Mouse (Mus musculus) embryonic facial prominence, embryonic 10.5 days (tissue): Measurements from ENCODE around the gene Gm10382. TPM values are rescaled to one million over a fixed set of nuclear protein-coding genes. Genes with fewer than 3 reads are reported as not detected.
A peak's percentile ranks its signal among the peaks of the same experiment; 100 is the strongest.
"Not testable (repeated sequence)": the region's sequence is repeated elsewhere in the genome, so short reads cannot be mapped to it uniquely, and the experiment has no call there.

Source experiments
- DNase-seq: peaks from one replicate; pipeline ENCODE4 v3.0.0-alpha.2; 2017; ENCODE audit warnings: low spot score
- H3K27ac ChIP-seq: fragments of 300-500 bp; sonication (generic); replicated peaks from 2 replicates; pipeline ENCODE4 v1.5.1; 2016; ENCODE audit warnings: mild to moderate bottlenecking
- H3K27me3 ChIP-seq: fragments of 300-500 bp; sonication (generic); replicated peaks from 2 replicates; pipeline ENCODE4 v1.6.1; 2016; ENCODE audit warnings: low read depth, mild to moderate bottlenecking; ENCODE audit not compliant: poor library complexity, severe bottlenecking
- H3K36me3 ChIP-seq: fragments of 300-500 bp; sonication (generic); replicated peaks from 2 replicates; pipeline ENCODE4 v1.6.1; 2016; ENCODE audit warnings: mild to moderate bottlenecking, moderate library complexity
- H3K4me1 ChIP-seq: fragments of 300-500 bp; sonication (generic); 2 replicates; pipeline ENCODE4 v1.6.1; 2016
- H3K4me3 ChIP-seq: fragments of 300-500 bp; sonication (generic); 2 replicates; pipeline ENCODE4 v1.5.1; 2016; ENCODE audit warnings: mild to moderate bottlenecking, moderate library complexity
- H3K9me3 ChIP-seq: fragments of 300-500 bp; sonication (generic); 2 replicates; pipeline ENCODE4 v1.6.1; 2016; ENCODE audit warnings: mild to moderate bottlenecking
- WGBS: fragments of 180-500 bp; shearing (Covaris S2); methylation state at CpG from one replicate; pipeline ENCODE4 v1.1.7; 2016; 5-methylcytosine and 5-hydroxymethylcytosine counted together
- polyA plus RNA-seq: library from polyadenylated mRNA; unstranded; fragments of >200 nt; fragmentation: Nextera tagmentation; extraction: Ambion mirVana; gene quantifications from 2 replicates; pipeline ENCODE4 v1.2.1, GENCODE M21; 2016

Gm10382 gene
- polyA plus RNA-seq, 1 experiment from 2014 or later = 0.60 TPM

DNA sequence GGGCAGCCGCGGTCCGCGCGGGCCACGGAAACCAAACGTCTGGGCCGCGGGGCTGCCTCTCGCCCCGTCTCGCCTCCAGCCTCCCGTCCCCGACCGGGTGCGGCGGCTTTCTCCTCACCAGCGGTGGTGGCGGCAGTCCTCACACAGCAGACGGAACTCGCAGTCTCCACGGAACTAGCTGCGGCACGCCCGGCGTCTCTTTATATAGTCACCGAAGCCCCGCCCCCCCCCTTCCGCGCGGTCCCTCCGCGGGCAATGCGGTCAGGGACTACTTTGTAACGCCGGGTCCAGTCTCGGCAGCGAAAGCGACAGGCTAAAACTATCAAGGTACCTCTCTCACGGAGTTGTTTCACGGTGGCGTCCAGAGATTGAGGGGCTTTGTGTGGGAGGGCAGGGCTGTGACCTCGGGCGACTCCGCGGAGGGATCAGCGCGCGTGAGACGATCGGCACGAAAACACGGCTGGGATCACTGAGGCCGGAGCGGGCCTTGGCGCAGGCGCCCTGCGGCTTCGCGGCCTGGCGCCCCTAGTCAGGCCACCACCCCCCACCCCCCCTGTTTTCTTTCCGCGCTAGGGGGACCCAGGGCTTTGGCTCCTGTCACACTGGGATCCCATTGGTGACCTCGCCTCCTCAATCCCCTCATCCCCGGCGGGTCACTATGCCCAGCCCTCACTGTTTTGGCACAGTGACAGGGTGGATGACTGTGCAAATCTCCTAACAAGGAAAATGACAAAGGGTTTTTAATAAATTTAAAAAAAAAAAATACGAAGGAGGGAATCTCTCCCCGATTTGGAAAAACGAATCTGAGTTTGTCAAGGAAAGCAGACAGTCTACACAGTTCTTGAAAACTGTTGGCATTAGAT is 688 bp downstream of the Gm10382 start, which contains the start of gene Ubc:
Ubc (minus strand) TSS at position 624 of the 863 bp plus-strand sequence.
- WGBS = 2% methylated on average over 69 of the region's 69 CpGs
- Histone ChIP-seq H3K4me1 (peaks cover 34% of the 10 kb centered on the region), H3K4me3 (peak within 1 kb of the TSS; percentile 99), H3K27me3 (no peaks in the 10 kb centered on the region), H3K27ac (peak within 1 kb of the TSS; percentile 99), H3K36me3 (peaks cover 26% of the 10 kb centered on the region), H3K9me3 (no peaks in the 10 kb centered on the region)
- DNase-seq = peak; percentile 91

DNA sequence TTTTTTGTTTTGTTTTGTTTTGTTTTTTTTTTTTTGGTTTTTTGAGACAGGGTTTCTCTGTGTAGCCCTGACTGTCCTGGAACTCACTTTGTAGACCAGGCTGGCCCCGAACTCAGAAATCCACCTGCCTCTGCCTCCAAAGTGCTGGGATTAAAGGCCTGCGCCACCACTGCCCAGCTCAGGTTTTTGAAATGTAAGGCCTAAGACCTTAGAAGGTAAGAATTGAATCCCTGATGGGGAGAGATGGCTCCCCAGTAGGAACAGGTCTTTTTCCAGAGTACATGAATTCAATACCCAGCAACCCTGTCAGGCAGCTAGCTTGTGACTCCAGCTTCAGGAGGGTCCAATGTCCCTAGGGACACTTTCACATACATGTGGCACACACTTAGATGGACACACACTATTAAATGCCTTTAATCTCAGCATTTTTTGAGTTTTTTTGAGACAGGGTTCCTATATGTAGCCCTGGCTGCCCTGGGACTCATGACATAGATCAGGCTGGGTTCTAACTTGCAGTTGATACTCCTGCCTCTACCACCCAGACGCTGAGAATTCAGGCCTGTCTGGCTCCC is 1.9 kb downstream of the Gm10382 start:
- DNase-seq = no peak
- Histone ChIP-seq H3K27ac (peak overlapping the region; percentile 54; the same call in 1 of the 2 replicates), H3K4me1 (peaks cover 40% of the 10 kb centered on the region), H3K9me3 (no peaks in the 10 kb centered on the region), H3K27me3 (no peaks in the 10 kb centered on the region), H3K36me3 (peaks cover 14% of the 10 kb centered on the region), H3K4me3 (no peak overlapping the region)
- 91% methylated on average over 3 of the region's 3 CpGs for WGBS

DNA sequence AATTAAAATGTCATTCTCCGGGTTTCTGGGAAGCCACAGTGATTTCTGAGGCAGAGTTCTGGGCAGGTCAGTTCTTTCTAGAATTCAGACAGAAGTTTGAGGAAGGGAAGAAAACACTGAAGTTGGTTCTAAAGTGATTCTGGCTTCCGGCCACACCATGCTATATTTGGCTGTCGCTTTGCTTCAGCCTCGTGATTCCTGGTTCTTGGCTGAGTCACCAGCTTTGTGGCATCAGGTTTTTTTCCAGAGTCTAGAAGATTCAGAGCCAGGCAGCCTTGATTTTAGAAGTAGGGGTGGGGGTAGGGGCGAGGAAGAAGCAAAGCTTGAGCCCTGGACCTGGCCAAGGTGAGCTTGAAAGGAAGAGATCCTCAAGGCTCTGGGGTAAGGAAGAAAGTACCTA is 2.5 kb downstream of the Gm10382 start:
- no peaks in the 10 kb centered on the region for H3K27me3 ChIP-seq
- H3K36me3 ChIP-seq = peaks cover 13% of the 10 kb centered on the region
- DNase-seq = no peak
- WGBS = 89% methylated on average over 5 of the region's 5 CpGs
- H3K9me3 ChIP-seq = no peaks in the 10 kb centered on the region
- H3K4me1 ChIP-seq = peaks cover 40% of the 10 kb centered on the region
- peak overlapping the region; percentile 40 for H3K27ac ChIP-seq
- H3K4me3 ChIP-seq = no peak overlapping the region

DNA sequence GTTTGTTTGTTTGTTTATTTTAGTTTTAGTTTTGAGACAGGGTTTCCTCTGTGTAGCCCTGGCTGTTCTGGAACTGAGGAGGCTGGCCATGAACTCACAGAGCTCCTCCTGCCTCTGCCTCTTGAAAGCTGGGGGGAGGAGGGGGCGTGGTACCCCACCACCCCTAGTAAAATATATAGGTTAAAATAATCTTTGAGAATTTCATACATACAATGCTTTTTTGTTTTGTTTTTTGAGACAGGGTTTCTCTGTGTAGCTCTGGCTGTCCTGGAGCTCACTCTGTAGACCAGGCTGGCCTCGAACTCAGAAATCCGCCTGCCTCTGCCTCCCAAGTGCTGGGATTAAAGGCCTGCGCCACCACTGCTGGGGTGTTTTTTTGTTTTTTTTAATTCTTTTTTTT is 3.1 kb downstream of the Gm10382 start:
- Histone ChIP-seq H3K4me1 (peaks cover 40% of the 10 kb centered on the region), H3K36me3 (peaks cover 11% of the 10 kb centered on the region), H3K27ac (peak overlapping the region; percentile 98)
- DNase-seq, H3K9me3 ChIP-seq, H3K27me3 ChIP-seq, H3K4me3 ChIP-seq: not testable (repeated sequence)
- WGBS = 92% methylated on average over 4 of the region's 4 CpGs

DNA sequence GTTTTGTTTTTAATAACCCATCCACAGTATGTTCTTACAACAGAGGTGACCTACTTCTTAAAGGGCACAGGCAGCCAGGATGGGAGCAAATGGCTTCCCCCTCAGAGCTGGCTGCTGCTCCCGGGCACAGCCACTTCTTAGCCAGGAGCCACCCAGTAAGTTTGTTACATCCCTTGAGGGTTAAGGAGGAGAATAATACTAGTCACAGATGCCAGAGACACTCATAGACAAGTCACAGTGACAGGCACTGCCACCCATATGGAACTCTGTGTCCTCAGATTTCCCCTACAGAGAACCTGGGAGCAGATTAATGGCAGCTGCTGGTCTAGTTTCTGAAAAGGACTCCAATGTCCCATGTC is 3.5 kb downstream of the Gm10382 start:
- peaks cover 40% of the 10 kb centered on the region for H3K4me1 ChIP-seq
- peak overlapping the region; percentile 52 for H3K4me3 ChIP-seq
- DNase-seq = no peak
- H3K9me3 ChIP-seq = no peaks in the 10 kb centered on the region
- peak overlapping the region; percentile 98 for H3K27ac ChIP-seq
- H3K36me3 ChIP-seq = peaks cover 9% of the 10 kb centered on the region
- H3K27me3 ChIP-seq = no peaks in the 10 kb centered on the region
- WGBS = 40% methylated on average over 1 of the region's 1 CpGs

DNA sequence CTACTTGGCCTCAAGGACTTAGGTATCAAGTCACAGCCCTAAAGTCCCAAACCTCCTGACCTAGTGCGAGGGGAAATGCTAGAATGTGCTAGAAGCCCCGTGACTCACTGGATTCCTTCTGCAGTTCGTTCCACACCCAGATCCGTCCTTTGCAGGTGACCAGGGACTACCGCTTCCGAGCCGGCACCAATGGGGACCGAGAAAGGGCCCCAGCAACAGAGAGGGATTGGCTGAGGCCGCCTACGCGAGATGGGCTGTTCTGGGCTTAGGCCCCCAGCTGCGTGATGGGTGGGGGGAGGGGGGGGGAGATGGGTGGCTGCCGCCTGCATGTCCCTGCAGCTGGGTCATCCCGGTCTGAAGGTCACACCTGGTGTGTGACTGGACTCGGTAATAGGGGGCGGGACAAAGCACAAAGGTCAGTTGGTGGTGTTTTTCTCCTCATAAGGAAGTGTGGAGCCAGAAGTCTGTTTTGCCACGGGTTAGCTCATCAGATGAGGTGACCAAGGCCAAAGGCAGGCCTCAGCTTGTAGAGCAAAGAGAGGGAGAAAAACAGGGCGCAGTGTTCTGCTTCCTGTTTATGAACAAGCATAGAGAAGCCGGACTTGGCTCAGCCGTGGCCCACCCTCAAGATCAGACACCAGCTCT is 4.0 kb downstream of the Gm10382 start:
- Histone ChIP-seq H3K36me3 (peaks cover 7% of the 10 kb centered on the region), H3K4me3 (peak overlapping the region; percentile 52), H3K4me1 (peaks cover 39% of the 10 kb centered on the region), H3K27ac (peak overlapping the region; percentile 98), H3K9me3 (no peaks in the 10 kb centered on the region), H3K27me3 (0 out of 2 replicates have a peak, but pooled peaks cover 2% of the 10 kb centered on the region)
- DNase-seq = peak; percentile 96
- WGBS = under 1% methylated on average over 20 of the region's 20 CpGs

DNA sequence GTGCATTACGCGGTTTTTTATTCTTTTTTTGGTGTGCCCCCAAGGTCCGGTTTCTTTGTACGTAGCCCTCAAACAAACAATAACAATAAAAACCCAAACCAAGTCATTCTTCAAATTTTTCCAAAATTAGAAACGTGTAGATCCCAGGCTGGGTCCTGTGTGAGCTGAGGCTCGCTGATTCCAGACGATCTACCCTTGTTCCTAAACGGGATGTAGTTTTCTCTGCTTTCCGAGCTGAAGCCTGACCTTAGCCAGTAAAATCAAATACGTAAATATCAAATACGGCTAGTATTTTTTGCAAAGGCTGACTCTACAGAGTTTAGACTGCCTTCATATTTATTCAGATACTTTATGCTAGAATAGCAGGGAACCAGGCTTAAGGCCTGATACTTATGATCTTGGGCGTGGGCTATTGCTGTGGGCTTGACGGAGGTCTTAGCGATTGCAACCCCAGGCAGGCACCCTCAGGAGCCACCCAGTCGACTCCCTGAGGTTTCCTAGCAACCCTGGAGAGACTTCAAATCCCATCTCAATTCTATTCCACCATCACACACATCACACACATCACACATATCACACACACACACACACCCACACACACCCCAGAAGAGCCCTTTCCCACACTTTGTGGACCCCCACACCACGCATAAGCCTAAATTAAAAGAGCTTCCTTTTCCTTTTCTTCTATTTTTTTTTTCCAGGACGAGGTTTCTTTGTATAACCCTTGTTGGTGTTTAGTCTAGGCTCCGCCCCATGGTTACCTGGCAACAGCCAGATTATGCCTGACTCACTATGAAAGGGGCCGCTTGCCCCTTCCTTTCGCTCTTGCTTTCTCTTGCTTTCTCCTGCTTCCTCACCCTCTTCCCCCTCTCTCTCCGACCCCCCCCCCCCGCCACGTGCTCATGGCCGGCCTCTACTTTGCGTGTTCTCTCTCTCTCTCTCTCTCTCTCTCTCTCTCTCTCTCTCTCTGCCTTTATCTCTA is 4.8 kb downstream of the Gm10382 start:
- Histone ChIP-seq H3K27me3 (peaks cover 9% of the 10 kb centered on the region; the same call in 1 of the 2 replicates), H3K4me1 (peaks cover 33% of the 10 kb centered on the region)
- WGBS = 14% methylated on average over 25 of the region's 25 CpGs

DNA sequence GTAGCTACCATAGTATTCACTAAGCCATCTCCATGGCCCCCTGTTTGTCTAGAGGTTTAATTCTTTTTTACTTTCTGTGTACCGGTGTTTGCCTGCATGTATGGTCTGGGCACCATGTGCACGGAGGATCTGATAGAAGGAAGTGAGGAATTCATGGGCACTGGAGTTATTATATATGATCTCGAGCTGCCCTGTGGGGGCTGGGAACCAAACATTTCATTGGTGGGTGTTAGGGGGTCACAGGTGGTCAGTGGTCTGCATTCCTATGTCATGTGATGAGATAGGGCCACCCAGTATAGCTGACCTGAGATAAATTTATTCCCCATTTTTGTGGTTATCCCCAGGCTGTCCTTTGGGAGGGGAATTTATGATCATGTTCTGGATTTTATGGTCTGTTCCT is 5.9 kb downstream of the Gm10382 start:
- Histone ChIP-seq H3K27me3 (peaks cover 9% of the 10 kb centered on the region; the same call in 1 of the 2 replicates), H3K36me3 (no peaks in the 10 kb centered on the region), H3K9me3 (no peaks in the 10 kb centered on the region), H3K4me3 (peak overlapping the region; percentile 52), H3K4me1 (peaks cover 31% of the 10 kb centered on the region), H3K27ac (peak overlapping the region; percentile 98)
- 63% methylated on average over 3 of the region's 3 CpGs for WGBS
- DNase-seq = peak; percentile 35

More for the DNA sequence above, 4.8 kb downstream of the Gm10382 start:
- DNase-seq = peak; percentile 92
- peak overlapping the region; percentile 98 for H3K27ac ChIP-seq
- H3K4me3 ChIP-seq = peak overlapping the region; percentile 52
- no peaks in the 10 kb centered on the region for H3K9me3 ChIP-seq
- H3K36me3 ChIP-seq = no peaks in the 10 kb centered on the region

DNA sequence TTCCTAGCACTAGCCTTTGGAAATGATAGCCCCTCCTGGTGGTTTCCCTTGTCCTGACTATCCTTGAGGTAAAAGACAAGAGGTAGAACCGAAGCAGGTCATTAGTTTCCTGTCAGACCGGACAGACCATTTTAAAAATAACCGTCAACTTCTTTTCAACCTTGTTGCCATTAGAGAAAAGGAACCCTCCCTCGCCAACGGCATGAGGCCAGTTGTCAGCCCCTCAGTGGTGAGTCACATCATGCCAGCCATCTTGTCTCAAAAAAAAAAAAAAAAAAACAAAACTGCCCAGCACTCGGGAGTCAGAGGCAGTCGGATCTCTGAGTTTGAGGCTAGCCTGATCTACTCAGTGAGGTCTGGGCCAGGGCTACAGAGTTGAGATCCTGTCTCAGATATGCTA is 11.8 kb downstream of the Gm10382 start:
- Histone ChIP-seq H3K4me1 (peaks cover 12% of the 10 kb centered on the region), H3K36me3 (no peaks in the 10 kb centered on the region), H3K27ac (no peak overlapping the region), H3K27me3 (peaks cover 22% of the 10 kb centered on the region), H3K9me3 (no peaks in the 10 kb centered on the region), H3K4me3 (no peak overlapping the region)
- DNase-seq = no peak
- 58% methylated on average over 7 of the region's 7 CpGs for WGBS

DNA sequence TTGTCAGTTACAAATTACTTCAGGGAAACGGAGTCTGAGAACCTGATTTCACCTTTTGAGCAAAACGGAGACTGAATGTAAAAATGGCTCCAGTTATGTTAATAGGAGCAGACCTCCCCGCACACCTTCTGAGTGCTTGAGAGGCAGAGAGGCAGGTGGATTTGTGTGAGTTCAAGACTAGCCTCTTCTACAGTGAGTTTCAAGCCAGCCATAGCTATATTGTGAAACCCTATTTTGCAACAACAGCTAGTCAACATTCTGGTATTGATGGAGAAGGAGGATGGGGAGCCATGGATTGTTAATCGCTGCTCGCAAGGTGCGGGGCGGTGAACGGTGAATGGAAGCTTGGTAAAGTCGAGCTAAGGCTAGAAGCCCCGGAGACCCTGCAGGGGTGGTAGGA is 13.4 kb downstream of the Gm10382 start:
- Histone ChIP-seq H3K4me1 (peaks cover 23% of the 10 kb centered on the region), H3K27me3 (peaks cover 22% of the 10 kb centered on the region), H3K4me3 (peak overlapping the region; percentile 26), H3K27ac (no peak overlapping the region), H3K36me3 (no peaks in the 10 kb centered on the region), H3K9me3 (no peaks in the 10 kb centered on the region)
- DNase-seq = no peak
- 49% methylated on average over 10 of the region's 10 CpGs for WGBS

DNA sequence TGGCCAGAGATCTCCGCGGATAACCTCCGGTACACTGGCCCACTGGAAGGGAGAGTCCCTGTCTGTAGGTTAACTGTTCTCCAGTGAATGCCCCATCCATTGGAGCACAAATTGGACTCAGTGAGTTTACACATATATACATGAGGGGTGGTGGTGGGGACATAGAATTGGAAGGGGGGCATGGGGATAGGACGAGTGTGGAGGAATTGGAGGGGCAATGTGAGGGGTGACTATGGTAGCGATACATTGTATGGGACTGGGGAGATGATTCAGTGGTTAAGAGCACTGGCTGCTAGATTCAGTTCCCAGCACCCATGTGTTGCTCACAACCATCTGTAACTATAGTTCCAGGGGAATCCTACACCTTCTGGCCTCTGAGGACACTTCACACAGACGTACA is 13.9 kb downstream of the Gm10382 start:
- no peak for DNase-seq
- H3K4me3 ChIP-seq = peak overlapping the region; percentile 26

More for the DNA sequence above, 13.9 kb downstream of the Gm10382 start:
- WGBS = 56% methylated on average over 6 of the region's 6 CpGs
- Histone ChIP-seq H3K36me3 (no peaks in the 10 kb centered on the region), H3K27me3 (peaks cover 21% of the 10 kb centered on the region), H3K9me3 (no peaks in the 10 kb centered on the region), H3K4me1 (peaks cover 26% of the 10 kb centered on the region), H3K27ac (no peak overlapping the region)
